Mouse (Mus musculus): Measurements from ENCODE around the gene Rab5if. TPM values are rescaled to one million over a fixed set of nuclear protein-coding genes. Genes with fewer than 3 reads are reported as not detected.
"Not testable (repeated sequence)": the region's sequence is repeated elsewhere in the genome, so short reads cannot be mapped to it uniquely, and the experiment has no call there.

The Rab5if gene
- polyA plus RNA-seq, 2 experiments from 2014 or later: 4.1 to 7.6 TPM

DNA sequence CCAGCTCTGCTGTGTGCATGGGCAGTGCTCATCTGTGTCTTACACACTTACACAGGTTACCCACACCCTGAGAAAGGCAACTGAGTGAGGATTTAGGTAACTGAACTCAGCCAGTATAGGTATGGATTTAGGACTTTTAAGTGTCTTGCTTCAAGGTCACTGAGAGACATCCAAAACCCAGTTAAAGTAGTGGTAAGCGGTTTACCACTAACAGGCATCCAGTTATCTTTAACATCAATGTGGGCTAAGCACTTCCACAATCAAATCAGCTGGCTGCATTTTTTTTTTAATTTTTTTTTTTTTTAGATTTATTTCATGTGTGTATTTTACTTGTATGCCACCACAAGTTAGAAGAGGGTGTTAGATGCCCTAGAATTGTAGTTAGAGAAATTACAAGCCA, 6.6 kb upstream of the Rab5if start:
- no peak for ATAC-seq

DNA sequence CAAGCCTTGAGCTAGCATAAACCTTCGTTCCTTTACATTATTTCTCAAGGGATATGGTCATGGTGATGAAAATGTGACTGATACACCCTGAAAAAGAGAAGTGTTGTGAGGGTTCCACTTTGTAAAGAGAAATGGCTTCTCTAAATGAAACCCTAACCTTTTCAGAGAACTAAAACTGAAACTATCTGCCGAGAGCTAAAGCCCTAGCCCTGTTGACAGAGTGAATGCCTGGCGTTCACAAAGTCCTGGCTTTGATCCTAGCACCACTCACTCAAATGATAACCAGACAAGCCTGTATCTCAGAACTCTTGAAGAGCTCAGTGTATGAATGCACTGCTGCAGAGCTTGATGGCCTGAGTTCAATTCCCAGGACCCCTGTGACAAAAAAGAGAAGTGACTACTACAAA, 5.5 kb upstream of the Rab5if start:
- peak; percentile 47 for ATAC-seq

- no peak for ATAC-seq
Observed at GRCm38 (mm10) chr2:156857835-156858234, 5.1 kb upstream of the Rab5if start, which contains the start of gene 4930518I15Rik. 4930518I15Rik (minus strand) TSS chr2:156857946.

DNA sequence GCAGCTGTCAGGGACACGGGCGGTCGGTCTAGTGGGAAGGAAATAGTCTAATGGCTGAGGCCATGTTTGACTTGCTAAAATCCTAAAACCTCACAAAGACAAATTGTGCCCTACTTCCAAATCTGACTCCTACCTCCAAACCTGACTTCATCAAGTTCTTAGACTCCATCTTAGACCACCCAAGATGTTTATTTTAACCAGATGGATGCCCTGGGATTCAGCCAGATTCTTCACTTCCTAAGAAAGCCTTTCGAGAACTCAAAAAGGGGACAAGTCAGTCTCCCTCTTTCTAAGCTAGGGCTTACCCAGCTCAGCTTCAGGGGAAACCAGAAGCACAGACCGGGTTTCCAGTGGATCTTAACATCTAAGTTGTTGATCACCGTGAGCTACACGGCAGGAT, 4.3 kb upstream of the Rab5if start:
- no peak for ATAC-seq

DNA sequence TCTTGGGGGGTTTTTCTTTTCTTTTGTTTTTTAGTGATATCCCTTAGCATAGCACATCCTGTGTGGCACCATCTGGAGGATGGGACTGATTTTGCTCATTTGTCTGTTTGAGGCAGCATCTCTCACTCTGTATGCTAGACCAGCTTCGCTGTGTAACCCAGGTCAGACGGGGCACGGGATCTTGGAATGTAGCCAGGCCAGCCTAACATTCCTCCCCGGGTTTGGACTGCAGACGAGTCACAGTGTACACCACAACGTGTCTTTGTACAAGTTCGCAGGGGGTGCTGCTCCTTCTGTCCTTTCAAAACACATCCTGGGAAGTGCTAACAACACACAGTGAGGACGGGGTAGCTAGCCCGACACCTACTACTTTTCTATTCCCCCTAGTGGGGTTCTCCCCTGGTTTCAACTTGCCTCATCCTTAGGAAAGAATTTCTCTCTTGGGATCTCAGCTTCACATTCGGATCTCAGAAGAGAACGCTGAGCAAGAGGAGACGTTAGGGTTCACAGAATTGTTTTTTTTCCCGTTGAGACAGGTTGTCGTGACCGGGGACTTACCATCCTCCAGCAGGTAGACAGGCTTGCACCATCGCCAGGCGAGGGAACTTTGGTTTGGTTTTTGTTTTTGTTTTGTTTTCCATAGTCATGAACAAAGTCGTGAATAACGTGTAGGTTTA, 749 bp upstream of the Rab5if start:
- peak; percentile 7 for ATAC-seq

GRCm38 (mm10) chr2:156863487-156864160, 696 bp downstream of the Rab5if start:
- ATAC-seq: peak; percentile 38

DNA sequence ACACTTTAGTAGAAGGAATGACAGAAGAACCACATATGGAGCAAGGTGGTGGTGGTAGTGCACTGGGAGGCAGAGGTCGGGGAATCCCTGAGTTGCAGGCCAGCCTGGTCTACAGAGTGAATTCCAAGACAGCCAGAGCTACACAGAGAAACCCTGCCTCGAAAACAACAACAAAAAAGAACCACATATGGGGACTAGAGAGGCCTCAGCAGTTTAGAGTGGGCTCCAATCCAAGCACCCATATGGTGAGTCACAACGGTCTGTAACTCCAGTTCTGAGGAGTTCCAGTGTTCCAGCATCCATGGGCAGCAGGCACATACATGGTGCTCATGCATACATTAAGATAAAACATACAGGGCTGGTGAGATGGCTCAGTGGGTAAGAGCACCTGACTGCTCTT, 1.6 kb downstream of the Rab5if start:
- no peak for ATAC-seq

DNA sequence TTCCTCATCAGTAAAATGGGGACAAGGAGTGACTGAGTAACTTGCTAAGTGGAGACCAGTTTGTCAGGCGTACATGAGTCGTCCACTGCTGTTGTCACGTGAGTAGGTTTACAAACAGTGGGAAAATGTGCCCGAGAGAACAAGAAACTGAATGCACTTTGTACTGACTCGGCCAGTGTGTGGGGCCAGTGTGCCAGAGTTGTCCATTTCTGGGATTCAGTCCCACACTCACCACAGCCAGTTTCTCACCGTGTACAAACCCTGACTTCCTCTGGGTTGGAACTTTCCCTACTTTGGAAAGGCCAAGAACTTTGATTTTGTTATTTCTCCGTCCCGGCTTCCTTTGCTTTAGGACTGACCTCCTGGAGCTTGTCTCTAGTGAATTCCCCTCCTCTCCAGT, 6.1 kb downstream of the Rab5if start:
- ATAC-seq: no peak

- ATAC-seq: no peak
Observed at GRCm38 (mm10) chr2:156869554-156869953, 6.6 kb downstream of the Rab5if start.

GRCm38 (mm10) chr2:156870519-156870918, 7.6 kb downstream of the Rab5if start:
- ATAC-seq: no peak

DNA sequence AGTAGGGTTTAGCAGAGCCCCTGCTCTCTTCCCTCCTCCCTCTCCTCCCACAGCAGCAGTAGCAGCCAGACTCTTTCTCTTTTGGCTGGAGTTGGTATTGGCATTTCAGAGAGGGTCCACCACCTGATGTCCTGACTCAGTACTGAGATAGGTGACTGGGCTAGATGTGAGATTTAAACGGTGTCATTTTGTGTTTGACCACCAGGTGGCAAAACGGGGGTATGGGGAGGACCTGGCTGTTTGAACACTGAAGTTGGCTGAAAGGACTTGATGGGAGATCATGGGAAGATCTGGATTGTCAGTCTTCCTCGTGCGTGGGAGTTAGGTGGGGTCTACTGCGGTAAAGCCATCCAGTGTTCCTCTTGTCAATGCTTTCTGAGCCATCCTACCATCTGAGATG, 10.7 kb downstream of the Rab5if start:
- ATAC-seq: peak; percentile 40

DNA sequence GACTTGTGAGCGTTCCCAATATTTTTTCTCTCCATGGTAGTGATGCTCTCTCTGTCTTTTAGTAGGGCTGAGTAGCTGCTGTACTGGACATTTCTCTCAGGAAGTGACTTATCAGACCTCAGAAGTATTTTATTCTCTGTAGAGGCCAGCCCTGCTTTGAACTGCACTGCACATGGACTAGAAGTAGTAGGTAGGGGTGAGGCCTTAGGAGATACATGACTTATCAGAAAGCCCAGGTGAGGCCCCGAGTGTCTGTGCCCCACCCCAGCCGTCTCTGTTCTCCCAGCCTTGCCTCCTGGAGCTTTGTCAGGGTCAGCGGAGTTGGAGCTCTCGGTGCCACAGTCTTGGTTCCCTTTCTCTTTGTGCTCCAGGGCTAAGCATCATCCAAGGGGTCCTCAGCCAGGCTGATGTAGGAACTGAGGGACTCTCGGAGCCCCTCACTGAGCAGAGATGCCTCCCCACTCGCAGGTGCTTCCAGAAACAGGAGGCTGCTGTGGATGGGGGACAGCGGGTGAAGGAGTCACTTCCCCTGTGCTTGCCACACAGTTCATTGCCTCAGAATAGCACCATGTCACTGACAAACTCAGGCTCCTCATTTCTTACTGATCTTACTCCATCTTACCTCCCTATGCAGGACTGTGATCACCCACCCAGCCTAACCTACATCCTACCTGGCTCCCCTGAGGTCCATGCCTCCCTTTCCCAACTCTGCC, 11.3 kb downstream of the Rab5if start:
- no peak for ATAC-seq

DNA sequence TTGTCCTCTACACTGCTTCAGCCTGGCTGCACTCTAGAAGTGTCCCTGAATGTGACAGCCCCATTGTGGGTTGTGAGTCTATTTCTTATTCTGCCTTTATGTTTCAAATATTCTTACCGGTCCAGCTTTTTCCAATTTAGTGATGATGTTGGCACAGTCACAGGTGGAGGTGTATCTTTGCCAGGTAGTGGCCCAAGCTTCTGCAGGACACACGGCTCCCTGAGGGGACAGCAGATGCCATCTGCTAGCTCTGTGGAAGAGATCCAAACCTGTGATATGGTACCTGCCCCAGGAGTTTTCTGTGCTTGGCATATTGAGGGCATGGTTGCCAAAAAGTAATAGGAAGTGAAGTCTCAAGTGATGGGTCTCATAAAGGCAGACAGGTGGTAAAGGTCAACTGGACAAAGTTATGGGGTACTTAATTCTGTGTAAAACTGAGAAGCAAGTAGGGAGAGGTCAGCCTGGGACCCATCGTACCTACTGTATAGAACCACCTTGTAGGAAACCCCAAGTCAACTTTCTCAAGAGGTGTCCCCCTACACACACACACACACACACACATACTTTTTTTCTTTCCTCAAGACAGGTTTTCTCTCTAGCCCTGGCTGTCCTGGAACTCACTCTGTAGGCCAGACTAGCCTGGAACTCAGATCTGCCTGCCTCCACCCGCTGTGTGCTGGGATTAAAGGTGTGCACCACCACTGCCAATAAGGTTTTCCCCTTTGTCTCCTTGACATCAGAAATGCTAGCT, 12.0 kb downstream of the Rab5if start:
- ATAC-seq: no peak

DNA sequence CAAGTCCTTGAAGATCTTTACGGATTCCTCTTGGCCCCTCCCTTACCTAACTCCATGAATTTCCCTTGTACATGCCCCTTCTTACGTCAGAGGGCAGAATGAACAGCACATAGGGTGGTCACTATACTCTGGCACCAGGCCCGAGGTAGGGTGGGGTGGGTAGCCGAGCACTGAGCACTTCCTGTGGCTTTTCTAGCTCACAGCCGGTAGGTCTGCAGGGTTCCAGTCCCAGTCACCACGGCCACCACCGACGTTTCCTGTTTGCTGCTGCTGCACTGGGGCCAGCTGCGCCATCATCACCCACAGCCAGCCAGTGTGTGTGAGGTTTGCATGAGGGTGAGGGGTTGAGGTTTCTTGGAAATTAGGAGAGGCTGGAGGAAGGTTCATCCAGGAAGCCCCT, 14.8 kb downstream of the Rab5if start:
- peak; percentile 88 for ATAC-seq

DNA sequence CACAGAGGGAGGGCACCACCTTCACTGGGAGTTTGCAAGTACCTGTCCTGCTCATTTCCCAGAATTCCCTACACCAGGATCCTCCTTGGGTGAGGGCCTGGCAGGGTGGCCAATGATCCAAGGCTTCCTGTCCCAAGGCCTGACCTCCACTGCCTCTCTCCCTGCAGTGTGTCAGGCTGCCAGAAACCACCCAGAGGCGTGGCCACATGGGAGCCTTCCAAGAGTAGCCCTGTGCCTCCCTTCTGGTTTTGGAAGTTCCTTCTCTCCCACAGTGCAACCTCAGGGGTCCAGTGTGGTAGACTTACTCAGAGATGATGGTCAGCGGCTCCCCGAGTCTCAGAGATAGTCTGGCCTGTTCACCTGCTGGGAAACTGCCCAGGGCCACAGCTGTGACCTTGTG, 16.6 kb downstream of the Rab5if start:
- ATAC-seq: no peak

DNA sequence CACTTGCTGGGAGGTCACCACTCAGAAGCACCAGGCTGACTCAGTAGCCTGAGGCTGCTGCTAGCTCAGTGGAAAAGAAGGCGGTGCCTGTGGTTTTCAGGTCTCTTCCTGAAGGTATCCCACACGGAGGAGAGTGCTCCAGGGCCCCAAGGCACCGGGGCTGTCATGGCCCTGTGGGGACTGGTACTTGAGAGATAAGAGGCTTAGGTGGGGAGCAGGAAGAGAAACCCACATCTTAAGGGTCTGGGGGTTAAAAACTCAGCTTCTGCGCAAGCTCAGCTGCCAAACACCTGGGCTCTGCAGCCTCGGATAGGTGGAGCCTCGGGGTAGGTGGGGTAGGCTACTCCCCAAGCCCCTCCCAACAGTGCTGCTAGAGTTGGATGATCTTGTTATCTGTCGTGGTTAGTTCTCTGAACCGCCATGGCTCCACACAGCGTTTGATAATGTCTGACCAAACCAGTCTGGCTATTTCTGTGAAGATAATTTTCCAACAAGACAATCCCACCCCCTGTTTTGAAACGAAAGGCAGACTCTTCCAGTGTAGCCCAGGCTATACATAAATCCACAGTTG, 19.6 kb downstream of the Rab5if start:
- ATAC-seq: peak; percentile 34

DNA sequence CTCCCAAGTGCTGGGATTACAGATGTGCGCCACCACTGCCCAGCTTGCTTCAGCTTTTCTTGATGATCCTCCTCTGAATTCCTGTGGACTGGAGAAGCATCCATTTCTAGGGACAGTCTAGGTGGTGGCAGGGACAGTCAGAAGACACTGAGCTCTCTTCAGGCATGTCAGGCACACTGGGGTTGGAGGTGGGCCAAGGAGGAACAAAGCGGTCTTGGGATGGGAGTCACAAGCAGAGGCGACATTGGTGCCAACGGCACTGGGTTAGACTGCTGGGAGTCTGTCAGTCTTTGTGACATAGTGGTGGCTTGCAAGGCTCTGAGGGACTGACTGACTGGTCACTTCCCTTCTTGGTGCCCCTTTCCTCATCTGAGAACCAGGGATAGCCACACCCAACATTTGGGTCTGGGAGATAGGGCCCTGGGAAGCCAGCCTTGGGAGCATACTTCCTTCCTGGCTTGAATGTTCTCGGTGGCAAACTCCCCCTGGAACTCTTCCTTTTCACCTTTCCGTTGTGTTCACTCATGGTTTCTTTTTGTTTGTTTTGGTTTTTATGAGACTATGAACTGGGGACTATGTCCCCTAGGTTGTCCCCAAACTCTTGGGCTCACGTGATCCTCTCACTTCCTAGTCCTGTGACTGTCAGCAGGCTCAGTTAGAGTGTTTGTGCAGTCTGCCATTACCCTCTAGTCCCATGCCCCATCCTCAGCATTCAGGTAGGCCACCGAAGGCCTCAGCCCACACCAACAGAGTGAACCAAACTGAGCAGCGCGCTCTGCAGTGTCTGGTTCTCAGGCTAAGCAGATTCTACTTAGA, 21.7 kb downstream of the Rab5if start:
- no peak for ATAC-seq

DNA sequence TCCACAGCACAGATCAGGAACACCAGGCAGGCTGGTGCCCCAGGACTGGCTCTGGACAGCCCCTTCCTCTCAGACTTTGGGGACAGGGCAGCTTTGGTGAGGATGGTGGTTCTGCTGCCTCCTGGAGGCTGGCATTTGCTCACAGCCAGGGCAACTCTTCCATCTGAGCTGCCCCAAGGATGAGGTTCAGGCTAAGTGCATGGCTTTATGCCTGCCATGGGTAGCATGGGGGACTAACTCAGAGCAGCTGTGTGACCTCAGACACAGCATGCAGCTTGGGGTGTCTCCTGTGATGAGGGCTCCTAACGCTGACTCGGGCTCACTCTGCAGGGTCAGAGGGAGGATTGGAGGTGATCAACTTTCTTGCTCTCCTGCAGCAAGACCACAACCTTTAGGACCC, 22.7 kb downstream of the Rab5if start:
- ATAC-seq: not testable (repeated sequence)

- ATAC-seq: peak; percentile 17
Observed at GRCm38 (mm10) chr2:156886084-156886631, 23.2 kb downstream of the Rab5if start.

- peak; percentile 82 for ATAC-seq
Observed at GRCm38 (mm10) chr2:156887017-156887416, 24.1 kb downstream of the Rab5if start, which contains the start of gene Sla2. Sla2 (minus strand) TSS chr2:156887192.

GRCm38 (mm10) chr2:156888490-156888889, 25.6 kb downstream of the Rab5if start:
- no peak for ATAC-seq

All from activated CD4-positive, CD25-positive, alpha-beta regulatory T cell, adult 4 months (primary cell).